Mouse (Mus musculus) bone marrow macrophage, adult 2 months (primary cell): ENCODE results near the gene Slc6a12.

Experiments used
- CTCF ChIP-seq: IDR thresholded peaks from 2 replicates; pipeline ENCODE4 v1.5.1; 2012; ENCODE audit warnings: low read depth, mild to moderate bottlenecking, low read length, moderate library complexity
- POLR2A ChIP-seq: IDR thresholded peaks from 2 replicates; pipeline ENCODE4 v1.6.1; 2012; ENCODE audit warnings: mild to moderate bottlenecking, low read depth, low read length, borderline replicate concordance

DNA sequence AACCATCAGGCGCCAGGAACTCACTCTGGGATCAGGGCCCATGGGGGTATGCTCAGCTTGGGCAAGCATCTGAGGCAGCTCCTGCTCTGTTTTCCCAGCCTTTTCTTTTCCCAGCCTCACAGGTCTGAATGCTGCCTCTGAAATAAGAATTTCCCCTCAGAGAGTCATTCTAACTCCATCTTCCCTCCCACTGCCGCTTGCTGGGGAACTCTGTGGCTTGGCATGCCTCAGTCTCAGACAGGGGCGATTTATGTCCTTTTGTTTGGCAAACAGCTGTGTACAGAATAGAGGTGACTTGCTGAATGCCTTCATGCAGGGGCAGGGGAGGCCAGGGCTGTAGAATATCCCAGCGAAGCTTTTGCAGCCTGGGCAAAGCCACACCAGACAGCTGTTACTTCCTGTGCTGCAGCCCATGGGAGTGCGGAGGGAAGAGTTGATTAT, 64.7 kb downstream of the Slc6a12 start:
- TF ChIP-seq CTCF: no peak
- TF ChIP-seq POLR2A: no peak
